ENCODE assay signal across 33 mouse cellular contexts in the genomic region with DNA sequence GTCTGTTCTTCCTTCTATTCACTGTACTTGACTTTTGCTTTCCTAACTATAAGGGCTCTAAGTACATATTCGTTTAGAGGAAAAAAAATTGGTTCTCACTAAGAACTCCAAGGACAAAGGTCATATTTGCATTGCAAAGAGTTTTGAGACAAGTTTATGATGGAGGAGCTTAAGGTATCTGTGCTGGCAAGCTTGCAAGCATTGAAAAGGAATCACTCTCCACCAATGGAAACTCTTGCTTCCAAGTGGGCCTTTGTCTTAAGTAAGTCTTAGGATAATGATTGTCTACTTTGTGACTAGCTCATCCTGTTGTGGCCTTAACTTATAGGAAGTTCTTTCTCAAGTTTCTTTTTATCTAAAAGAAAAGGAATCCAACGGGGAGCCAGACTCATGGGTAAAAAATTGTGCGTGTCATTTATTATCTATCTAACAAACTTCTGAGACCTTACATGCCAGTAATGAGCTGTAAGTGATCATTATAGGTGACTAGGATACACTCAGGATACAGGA. TPM values are rescaled to one million over a fixed set of nuclear protein-coding genes. Genes with fewer than 3 reads are reported as not detected.
"Had no signal": no experiment of that assay in that cellular context is flagged by ENCODE, and none has a peak within 500 bp of the region (broad histone marks: within the 10 kb centered on the region; RNA-seq: fewer than 3 reads in every experiment).

No protein-coding gene starts in this region.

- DNase-seq: gastrocnemius, adult 2 months; gastrocnemius, postnatal 10 days; gastrocnemius, postnatal 25 days; heart, adult 2 months; heart, postnatal 14 days; heart, postnatal 36 days; kidney, adult 18-20 months; kidney, adult 8-10 months; kidney, postnatal 10 days; kidney, postnatal 25 days; kidney, postnatal 4 days; left cerebral cortex, postnatal 4 days had no signal

- H3K4me1 ChIP-seq: hindbrain, embryonic 15.5 days had no signal

- H3K36me3 ChIP-seq: heart, embryonic 13.5 days; heart, embryonic 15.5 days; hindbrain, embryonic 13.5 days; hindbrain, embryonic 15.5 days; limb, embryonic 13.5 days; limb, embryonic 15.5 days; liver, embryonic 12.5 days had no signal

- H3K4me2 ChIP-seq: heart, embryonic 11.5 days; heart, embryonic 13.5 days; heart, embryonic 15.5 days; hindbrain, embryonic 13.5 days; hindbrain, embryonic 15.5 days; limb, embryonic 13.5 days; limb, embryonic 15.5 days; liver, embryonic 12.5 days had no signal

- H3K27ac ChIP-seq: gastrocnemius, adult 2 months; heart, adult 2 months; heart, embryonic 13.5 days; heart, embryonic 15.5 days; hindbrain, embryonic 13.5 days; hindbrain, embryonic 15.5 days; hindbrain, postnatal 0 days; layer of hippocampus, adult 2 months; left cerebral cortex, adult 2 months; limb, embryonic 13.5 days; limb, embryonic 15.5 days; liver, embryonic 12.5 days; liver, embryonic 14.5 days had no signal

- H3K9me3 ChIP-seq: heart, embryonic 13.5 days; heart, embryonic 15.5 days; hindbrain, embryonic 13.5 days; hindbrain, embryonic 15.5 days; limb, embryonic 13.5 days; limb, embryonic 15.5 days; liver, embryonic 12.5 days had no signal

- H3K27me3 ChIP-seq: heart, embryonic 15.5 days; hindbrain, embryonic 13.5 days; hindbrain, embryonic 15.5 days; limb, embryonic 13.5 days; limb, embryonic 15.5 days; liver, embryonic 12.5 days had no signal

- H3K4me3 ChIP-seq: gastrocnemius, adult 2 months; heart, adult 2 months; heart, embryonic 13.5 days; heart, embryonic 15.5 days; hindbrain, embryonic 13.5 days; hindbrain, embryonic 15.5 days; layer of hippocampus, adult 2 months; left cerebral cortex, adult 2 months; limb, embryonic 13.5 days; limb, embryonic 15.5 days; liver, embryonic 12.5 days had no signal

- ATAC-seq: hindbrain, postnatal 0 days; liver, embryonic 12.5 days had no signal

- H3K9ac ChIP-seq: heart, embryonic 13.5 days; heart, embryonic 15.5 days; hindbrain, embryonic 13.5 days; hindbrain, embryonic 15.5 days; limb, embryonic 13.5 days; limb, embryonic 15.5 days; liver, embryonic 12.5 days; liver, embryonic 14.5 days had no signal

RNA-seq across cellular contexts. Expression of a gene that starts 5.7 kb away (rescaled TPM):
- total RNA-seq: gastrocnemius, adult 2 months; gastrocnemius, postnatal 10 days; gastrocnemius, postnatal 25 days; gastrocnemius, postnatal 4 days; granulocyte monocyte progenitor cell, adult 5-6 weeks; heart, adult 2 months; heart, postnatal 14 days; heart, postnatal 36 days; layer of hippocampus, adult 2 months; layer of hippocampus, postnatal 25 days had no signal
- polyA plus RNA-seq: heart, embryonic 11.5 days; heart, embryonic 13.5 days; heart, embryonic 15.5 days; heart, postnatal 0 days; hindbrain, embryonic 11.5 days; hindbrain, embryonic 13.5 days; hindbrain, embryonic 15.5 days; intestine, embryonic 14.5 days; kidney, embryonic 14.5 days; kidney, embryonic 16.5 days; limb, embryonic 11.5 days; limb, embryonic 13.5 days; limb, embryonic 15.5 days had no signal

RNA-seq across cellular contexts. Expression of a gene that starts 49.2 kb away (rescaled TPM):
- polyA plus RNA-seq: limb, embryonic 11.5 days had no signal
